Mouse (Mus musculus) cortical plate, adult 2 months (tissue): ENCODE measurements around the gene Tlk2.

Experiments used
- CTCF ChIP-seq: fragments of 200-500 bp; IDR thresholded peaks from 2 replicates; pipeline ENCODE4 v1.5.1; 2011; ENCODE audit warnings: mild to moderate bottlenecking, control low read depth, low read length; ENCODE audit not compliant: insufficient read depth; ENCODE audit errors: extremely low read depth
- POLR2A ChIP-seq: fragments of 200-500 bp; IDR thresholded peaks from 2 replicates; pipeline ENCODE4 v1.6.1; 2011; ENCODE audit warnings: mild to moderate bottlenecking, low read length, control low read depth; ENCODE audit not compliant: insufficient read depth; ENCODE audit errors: extremely low read depth

DNA sequence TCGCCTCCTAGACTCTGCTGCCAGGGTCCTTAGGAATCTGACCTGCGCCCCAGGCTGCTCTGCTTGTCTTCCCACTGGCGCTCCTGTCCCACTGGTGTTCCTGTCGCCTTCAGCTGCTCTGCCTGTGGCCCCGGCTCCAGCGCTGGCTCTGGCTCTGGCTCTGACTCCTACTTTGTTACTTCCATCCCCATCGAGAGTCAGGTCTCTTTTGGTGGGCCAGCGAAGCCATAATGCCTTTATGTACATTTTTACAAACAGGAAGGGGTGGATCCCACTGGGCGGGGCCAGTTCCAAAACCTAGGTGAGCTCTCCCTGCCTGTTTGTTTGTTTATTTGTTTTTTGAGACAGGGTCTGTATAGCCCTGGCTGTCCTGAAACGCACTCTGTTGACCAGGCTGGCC, 11.8 kb upstream of the Tlk2 start:
- no peak for TF ChIP-seq POLR2A
- TF ChIP-seq CTCF, result no peak
